Mouse (Mus musculus) olfactory bulb, adult 2 months (tissue): ENCODE data around the gene Tctex1d4. TPM values are rescaled to one million over a fixed set of nuclear protein-coding genes. Genes with fewer than 3 reads are reported as not detected.

Experiments
- H3K27ac ChIP-seq: fragments of 200-500 bp; 2 replicates; pipeline ENCODE4 v1.5.1; 2012; ENCODE audit warnings: low read depth, low read length; ENCODE audit not compliant: insufficient read depth
- H3K4me1 ChIP-seq: fragments of 200-500 bp; 2 replicates; pipeline ENCODE4 v1.6.1; 2012; ENCODE audit warnings: low read length; ENCODE audit not compliant: control insufficient read depth, insufficient read depth
- H3K4me3 ChIP-seq: fragments of 200-500 bp; 2 replicates; pipeline ENCODE4 v1.5.1; 2012; ENCODE audit warnings: mild to moderate bottlenecking, low read depth, low read length, moderate library complexity; ENCODE audit not compliant: insufficient read depth
- CTCF ChIP-seq: fragments of 200-500 bp; IDR thresholded peaks from 2 replicates; pipeline ENCODE4 v1.5.1; 2012; ENCODE audit warnings: low read depth, mild to moderate bottlenecking, low read length, moderate library complexity; ENCODE audit not compliant: insufficient read depth
- POLR2A ChIP-seq: fragments of 200-500 bp; IDR thresholded peaks from 2 replicates; pipeline ENCODE4 v1.6.1; 2012; ENCODE audit warnings: mild to moderate bottlenecking, low read depth, low read length, moderate library complexity; ENCODE audit not compliant: insufficient read depth
- WGBS: fragments of 180-500 bp; shearing (Covaris S2); methylation state at CpG from one replicate; pipeline ENCODE4 v1.1.7; 2018; 5-methylcytosine and 5-hydroxymethylcytosine counted together
- polyA plus RNA-seq: library from polyadenylated mRNA; stranded (reverse); fragments of >200 nt; gene quantifications from 2 replicates; pipeline ENCODE4 v1.2.4, GENCODE M21; 2012; ENCODE audit warnings: low replicate concordance; ENCODE audit not compliant: missing spikeins, insufficient read depth, insufficient read length

Tctex1d4 gene
- polyA plus RNA-seq, 1 experiment, result not detected

DNA sequence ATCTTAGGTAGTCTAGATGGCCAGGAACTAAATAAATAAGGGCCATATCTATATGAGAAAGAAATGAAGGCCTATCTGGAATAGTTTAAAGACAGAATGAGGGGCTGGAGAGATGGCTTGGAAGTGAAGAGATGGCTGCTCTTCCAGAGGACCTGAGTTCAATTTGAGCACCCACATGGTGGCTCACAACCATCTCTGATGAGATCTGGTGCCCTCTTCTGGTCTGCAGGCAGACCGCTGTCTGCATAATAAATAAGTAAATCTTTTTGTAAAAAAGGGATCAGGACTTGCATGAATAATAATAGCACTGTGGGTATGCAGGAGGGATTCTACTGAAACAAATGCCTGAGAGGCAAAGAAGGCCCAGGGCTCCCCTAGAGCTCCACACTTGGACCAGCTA, 13.4 kb upstream of the Tctex1d4 start:
- Histone ChIP-seq H3K27ac (no peak overlapping the region), H3K4me1 (no peaks in the 10 kb centered on the region), H3K4me3 (no peak overlapping the region)
- no peak for TF ChIP-seq CTCF
- no peak for TF ChIP-seq POLR2A
- WGBS, result 94% methylated on average over 1 of the region's 1 CpGs

DNA sequence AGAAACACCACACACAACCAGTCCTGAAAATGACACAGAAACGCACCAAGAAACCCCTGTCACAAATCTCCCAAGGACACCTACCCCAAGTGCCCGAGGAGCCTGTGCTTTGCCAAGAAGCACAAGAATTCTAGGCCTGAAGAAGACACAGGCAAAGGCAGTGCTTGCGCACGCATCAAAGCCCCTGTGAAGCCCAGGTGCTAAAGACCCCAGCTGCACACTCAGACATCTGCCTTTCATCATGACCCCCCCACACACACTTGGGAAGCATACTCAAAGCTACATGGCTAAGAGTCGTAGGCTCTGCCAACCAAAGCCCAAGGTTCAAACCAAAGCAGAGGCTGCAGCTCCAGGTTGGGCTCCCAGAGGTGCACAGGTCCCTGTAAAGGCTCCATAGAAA, 11.0 kb upstream of the Tctex1d4 start:
- 89% methylated on average over 5 of the region's 5 CpGs for WGBS
- H3K27ac ChIP-seq, result no peak overlapping the region
- no peak overlapping the region for H3K4me3 ChIP-seq
- no peak for TF ChIP-seq POLR2A
- no peak for TF ChIP-seq CTCF
- H3K4me1 ChIP-seq, result no peaks in the 10 kb centered on the region

GRCm38 (mm10) chr4:117117931-117118330, 8.7 kb upstream of the Tctex1d4 start:
- WGBS, result 96% methylated on average over 7 of the region's 7 CpGs
- H3K27ac ChIP-seq, result no peak overlapping the region
- peaks cover 6% of the 10 kb centered on the region for H3K4me1 ChIP-seq
- TF ChIP-seq POLR2A, result no peak
- no peak for TF ChIP-seq CTCF
- no peak overlapping the region for H3K4me3 ChIP-seq

DNA sequence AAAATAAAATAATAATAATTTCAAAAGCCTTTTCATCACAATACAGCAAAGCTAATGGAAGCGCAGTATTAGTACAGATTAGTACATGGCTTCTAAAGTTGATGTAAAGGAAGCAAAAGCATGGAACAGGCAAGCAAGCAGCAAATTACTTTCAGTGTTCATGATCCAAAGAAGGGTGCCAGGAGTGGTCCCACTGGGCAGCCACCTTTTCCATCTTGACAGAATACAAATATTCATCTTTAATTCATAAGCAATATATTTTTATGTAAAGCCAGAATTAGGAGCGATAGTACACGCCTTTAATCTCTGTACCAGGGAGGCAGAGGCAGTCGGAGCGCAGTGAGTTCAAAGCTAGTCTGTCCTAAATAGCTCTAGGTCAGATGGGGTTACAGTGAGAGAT, 7.0 kb upstream of the Tctex1d4 start:
- H3K4me3 ChIP-seq, result no peak overlapping the region
- 68% methylated on average over 5 of the region's 5 CpGs for WGBS
- H3K27ac ChIP-seq, result peak overlapping the region; percentile 77
- peaks cover 9% of the 10 kb centered on the region for H3K4me1 ChIP-seq
- TF ChIP-seq POLR2A (no peak), CTCF (no peak)

- WGBS, result 5% methylated on average over 10 of the region's 10 CpGs
- Histone ChIP-seq H3K4me3 (peak overlapping the region; percentile 70), H3K4me1 (peaks cover 13% of the 10 kb centered on the region), H3K27ac (peak overlapping the region; percentile 77)
- TF ChIP-seq POLR2A, result no peak
- no peak for TF ChIP-seq CTCF
Observed at GRCm38 (mm10) chr4:117120052-117120444, 6.5 kb upstream of the Tctex1d4 start.

GRCm38 (mm10) chr4:117120445-117121414, 5.9 kb upstream of the Tctex1d4 start:
- Histone ChIP-seq H3K4me3 (peak overlapping the region; percentile 70), H3K27ac (peak overlapping the region; percentile 77), H3K4me1 (peaks cover 20% of the 10 kb centered on the region)
- TF ChIP-seq POLR2A (peak; percentile 57), CTCF (peak; percentile 81)
- WGBS, result under 1% methylated on average over 69 of the region's 69 CpGs

DNA sequence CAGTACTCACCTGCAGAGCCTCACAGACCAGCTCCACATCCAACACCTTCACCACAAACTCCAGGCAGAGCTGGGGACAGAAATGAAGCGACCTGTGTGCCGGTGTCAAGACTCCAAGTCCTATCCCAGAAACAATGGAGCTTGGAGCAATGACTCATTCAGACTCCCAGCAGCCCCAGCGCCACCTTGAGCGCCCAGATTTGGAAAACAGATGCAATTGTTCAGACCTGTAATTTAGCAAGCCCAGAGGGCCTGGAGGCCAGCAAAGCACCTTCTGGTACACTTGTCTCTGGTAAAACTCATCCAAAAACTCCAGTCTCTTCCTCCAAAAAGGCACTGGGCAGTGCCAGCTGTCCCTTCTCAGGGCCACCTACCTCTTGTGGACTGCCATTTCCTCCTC, 4.4 kb upstream of the Tctex1d4 start:
- H3K27ac ChIP-seq, result peak overlapping the region; percentile 45; the same call in 1 of the 2 replicates
- 34% methylated on average over 4 of the region's 4 CpGs for WGBS
- peaks cover 30% of the 10 kb centered on the region for H3K4me1 ChIP-seq
- peak overlapping the region; percentile 39 for H3K4me3 ChIP-seq
- TF ChIP-seq CTCF (no peak), POLR2A (no peak)

DNA sequence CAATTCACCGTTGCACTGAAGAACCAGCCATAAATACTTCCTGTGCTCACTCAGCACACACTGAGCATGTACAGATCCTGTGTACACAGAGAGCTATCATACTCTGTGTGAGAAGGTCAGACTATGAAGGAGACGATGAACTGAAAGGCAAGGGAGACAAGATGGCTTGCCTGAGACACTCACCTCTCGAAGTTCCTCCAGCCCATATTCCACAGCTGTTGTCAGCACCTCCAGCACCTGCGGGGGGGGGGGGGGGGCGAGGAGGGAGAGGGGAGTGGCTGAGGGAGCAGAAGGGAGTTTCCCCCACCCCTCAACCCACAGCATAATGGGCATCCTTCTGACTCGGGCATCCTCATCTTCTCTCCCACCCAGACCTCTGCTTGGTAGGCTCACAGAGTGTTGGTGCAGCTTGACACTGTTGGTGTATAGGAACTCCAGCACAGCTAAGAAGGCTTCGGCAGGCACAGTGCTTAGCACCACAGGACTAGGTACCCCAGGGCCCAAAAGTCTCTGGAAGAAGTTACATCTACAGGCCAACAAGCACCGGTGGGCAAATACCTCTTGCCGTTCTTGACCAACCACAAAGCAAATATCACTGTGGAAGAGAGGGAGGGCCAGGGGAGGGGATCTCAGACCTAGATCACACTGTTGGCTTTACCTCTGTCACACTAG, 2.9 kb upstream of the Tctex1d4 start:
- WGBS, result 72% methylated on average over 9 of the region's 9 CpGs
- Histone ChIP-seq H3K4me1 (peaks cover 30% of the 10 kb centered on the region), H3K27ac (no peak overlapping the region), H3K4me3 (no peak overlapping the region)
- no peak for TF ChIP-seq CTCF

DNA sequence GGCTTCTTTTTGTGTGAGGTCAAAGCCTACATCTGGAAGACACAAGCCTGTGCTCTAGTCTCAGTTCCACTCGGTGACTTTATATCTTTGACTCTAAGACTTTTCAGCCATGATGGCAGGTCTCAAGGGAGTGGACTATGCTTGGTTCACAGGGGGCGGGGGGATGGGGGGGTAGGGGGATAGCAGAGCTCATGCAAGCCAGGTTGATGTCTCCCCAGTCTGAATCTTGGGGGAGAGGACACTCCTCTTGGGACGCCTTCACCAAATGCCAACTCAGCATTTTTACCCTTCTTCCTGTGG, 2.4 kb upstream of the Tctex1d4 start:
- WGBS, result 91% methylated on average over 3 of the region's 3 CpGs
- H3K27ac ChIP-seq, result no peak overlapping the region

More for the DNA sequence above, 2.4 kb upstream of the Tctex1d4 start:
- no peak overlapping the region for H3K4me3 ChIP-seq
- peaks cover 30% of the 10 kb centered on the region for H3K4me1 ChIP-seq
- no peak for TF ChIP-seq CTCF
- no peak for TF ChIP-seq POLR2A
